Mouse (Mus musculus) heart, postnatal 4 days (tissue): ENCODE data around the gene Snrnp27. TPM values are rescaled to one million over a fixed set of nuclear protein-coding genes. Genes with fewer than 3 reads are reported as not detected.

Experiments
- DNase-seq: peaks from one replicate; pipeline ENCODE4 v3.0.0; 2021
- total RNA-seq, 2 experiments: library from RNA; stranded (reverse); gene quantifications; 2 replicates each; pipeline ENCODE4 v1.2.3; 2021

Gene Snrnp27
- 10 to 100 TPM; 44.7 to 47.0 TPM for total RNA-seq

DNA sequence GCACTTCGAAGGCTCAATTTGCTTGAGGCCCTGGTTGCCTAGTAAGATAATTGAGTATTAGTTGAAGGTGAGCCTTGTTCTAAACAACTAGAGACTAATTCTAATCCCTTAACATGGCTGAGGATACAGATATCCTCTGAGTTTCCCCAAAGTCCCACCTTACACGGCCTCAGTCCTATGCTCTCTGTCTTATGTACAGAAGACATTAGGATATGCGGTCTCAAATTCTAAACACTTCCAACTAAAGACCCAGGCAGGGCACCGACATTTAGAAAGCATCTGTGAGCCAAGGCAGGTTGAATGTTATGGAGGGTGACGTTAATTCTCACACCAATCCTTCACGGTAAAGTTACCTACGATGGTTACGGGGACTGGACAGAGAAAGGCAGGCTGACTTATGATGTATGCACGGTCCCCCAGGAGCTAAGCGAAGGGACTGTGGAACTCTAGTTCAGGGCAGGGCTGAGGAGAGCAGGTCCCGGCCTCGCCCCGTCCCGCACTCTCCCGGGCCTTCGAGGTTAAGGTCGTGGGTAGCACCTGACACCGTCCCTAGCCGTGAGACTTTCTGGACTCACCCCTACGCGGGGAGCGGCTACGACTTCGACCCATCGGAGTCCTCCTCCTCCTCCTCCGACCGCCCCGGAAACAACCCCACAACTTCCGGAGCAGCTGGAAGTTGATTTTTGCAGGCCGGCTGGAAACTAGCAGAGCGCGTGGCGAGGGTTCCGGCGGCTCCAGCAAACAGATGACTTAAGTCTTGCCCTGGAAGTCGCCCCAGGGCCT lies at the start of gene Snrnp27:
TSS of gene Snrnp27 (minus strand) at position 651 of the 783 bp plus-strand sequence.
- peak; percentile 95 for DNase-seq

DNA sequence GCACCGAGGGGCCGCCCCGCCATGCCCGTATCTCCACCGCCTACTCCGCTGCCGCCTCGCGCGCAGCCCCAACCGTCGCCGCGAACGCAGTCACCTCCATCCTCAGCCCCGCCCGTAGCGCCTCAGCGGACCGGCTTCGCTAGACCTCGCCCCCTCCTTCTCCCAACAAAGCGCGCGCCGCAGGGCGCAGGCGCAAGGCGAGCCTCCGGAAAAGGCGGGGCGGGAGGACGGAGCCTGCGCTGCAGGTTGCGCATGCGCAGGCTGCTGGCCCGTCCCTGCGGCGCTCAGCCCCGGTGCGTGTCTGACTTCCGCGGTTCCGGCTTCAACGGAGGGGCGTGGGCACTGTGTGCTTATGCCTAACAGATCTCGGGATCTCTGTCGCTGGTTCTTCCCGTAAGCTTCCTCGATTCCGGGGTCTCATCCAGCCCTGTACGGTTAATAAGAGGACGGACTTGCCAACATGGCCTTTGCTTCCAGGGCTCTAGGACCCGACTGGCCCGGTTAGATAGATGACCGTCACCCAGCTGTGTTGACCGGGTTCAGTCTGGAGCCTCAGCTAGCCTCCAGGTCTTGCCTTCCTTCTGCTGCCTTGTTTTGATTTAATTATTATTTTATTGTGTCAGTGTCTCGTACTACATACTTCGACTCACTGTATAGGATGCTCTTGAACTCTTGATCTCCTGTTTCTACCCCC lies 49.0 kb upstream of the Snrnp27 start, which contains the start of gene Gmcl1:
TSS of gene Gmcl1 (minus strand) at position 201 of the 694 bp plus-strand sequence.
- peak; percentile 96 for DNase-seq

- DNase-seq = peak; percentile 42
Observed at GRCm38 (mm10) chr6:86732276-86733173, 48.2 kb upstream of the Snrnp27 start.

DNA sequence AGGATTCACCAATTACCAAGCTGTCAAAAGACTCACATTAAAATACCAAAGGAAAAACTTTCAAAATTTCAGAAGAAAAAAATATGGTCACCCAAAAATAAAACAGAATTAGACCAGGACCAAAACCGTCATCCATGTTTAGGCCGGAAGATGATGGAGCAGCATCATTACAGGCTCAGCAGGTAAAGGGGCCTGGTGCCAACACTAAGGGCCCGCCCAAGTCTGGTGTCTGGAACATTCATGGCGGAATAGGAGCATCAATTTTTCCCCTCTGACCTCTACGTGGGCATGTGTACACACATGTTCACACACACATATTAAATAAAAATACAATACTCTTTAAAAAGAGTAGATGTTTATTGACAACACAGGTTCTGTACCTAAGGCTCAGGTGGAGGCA lies 44.4 kb upstream of the Snrnp27 start:
- DNase-seq = no peak

GRCm38 (mm10) chr6:86721977-86722376 lies 37.7 kb upstream of the Snrnp27 start:
- no peak for DNase-seq

- DNase-seq = no peak
Observed at GRCm38 (mm10) chr6:86708072-86708774, 23.9 kb upstream of the Snrnp27 start.

- no peak for DNase-seq
Observed at GRCm38 (mm10) chr6:86702577-86702976, 18.3 kb upstream of the Snrnp27 start.

DNA sequence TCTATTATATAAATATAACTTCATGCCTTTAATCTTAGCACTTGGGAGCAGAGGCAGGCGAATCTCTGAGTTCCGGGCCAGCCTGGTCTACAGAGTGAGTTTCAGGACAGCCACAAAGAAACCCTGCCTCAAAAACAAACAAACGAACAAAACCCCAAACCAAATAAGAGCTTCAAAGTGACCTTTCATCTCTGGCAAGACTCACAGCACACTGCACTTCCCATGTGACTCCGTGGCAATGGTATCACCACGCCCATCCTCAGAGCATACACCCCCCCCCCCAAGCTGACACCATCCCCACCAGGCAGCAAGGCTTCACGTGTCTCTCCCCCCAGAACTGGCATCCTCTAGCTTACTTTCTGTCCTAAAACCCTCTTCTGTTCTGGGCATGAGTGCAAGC lies 13.6 kb upstream of the Snrnp27 start:
- no peak for DNase-seq

DNA sequence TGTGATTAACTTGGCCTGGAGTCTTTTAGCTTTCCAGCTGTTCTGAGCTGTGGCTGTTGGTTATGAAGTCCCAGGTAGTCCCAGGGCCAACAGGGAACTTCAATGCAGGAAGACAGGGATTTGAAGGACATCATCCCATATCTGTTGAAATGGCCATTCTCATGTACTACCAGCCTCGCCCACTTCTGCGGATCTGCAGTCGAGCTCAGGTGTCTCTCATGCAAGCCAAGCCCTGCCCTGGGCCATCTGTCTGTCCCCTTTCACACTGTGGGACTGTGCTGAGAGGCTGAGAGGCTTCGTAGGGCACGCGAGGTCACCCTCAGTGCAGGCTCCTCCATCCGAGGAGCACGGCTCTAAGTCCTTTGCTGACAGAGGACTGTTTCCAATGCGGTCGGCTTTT lies 11.9 kb upstream of the Snrnp27 start:
- DNase-seq = no peak

DNA sequence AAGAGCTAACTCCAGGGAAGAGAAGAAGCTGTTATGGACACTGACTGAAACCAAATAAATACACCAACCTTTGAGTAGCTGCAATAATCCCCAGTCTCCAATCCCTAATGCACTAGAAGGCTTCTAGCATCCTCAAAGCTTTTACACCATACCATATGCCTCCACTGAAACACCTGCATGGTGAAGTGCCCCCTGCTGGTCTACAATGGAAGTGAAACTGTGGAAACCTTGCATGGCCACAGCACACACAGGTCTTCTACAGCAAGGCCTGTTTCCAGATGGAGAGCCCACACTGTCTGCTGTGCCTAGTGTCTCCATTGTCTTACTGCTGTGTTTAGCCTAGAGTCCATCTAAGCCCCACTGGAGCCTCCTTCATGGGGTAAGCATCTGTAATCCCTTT lies 10.1 kb upstream of the Snrnp27 start:
- DNase-seq = peak; percentile 64

GRCm38 (mm10) chr6:86689671-86690070 lies 5.3 kb upstream of the Snrnp27 start:
- no peak for DNase-seq

DNA sequence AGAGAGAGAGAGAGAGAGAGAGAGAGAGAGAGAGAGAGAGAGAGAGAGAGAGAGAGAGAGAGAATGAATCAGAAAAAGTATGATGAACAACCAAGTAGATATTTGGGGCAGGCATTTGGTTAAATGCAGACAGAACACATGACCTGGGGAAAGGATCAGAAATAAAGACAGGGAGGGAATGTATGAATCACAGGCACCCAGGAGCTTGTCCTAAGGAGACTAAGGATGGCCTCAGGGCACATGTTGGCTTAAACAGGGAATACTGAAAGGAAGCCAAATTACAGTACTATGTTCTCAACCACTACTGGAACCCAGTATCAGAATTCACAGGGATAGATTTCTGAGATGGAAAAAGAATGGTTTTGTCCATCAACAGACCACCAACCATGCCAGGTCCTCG lies 2.6 kb upstream of the Snrnp27 start:
- no peak for DNase-seq

DNA sequence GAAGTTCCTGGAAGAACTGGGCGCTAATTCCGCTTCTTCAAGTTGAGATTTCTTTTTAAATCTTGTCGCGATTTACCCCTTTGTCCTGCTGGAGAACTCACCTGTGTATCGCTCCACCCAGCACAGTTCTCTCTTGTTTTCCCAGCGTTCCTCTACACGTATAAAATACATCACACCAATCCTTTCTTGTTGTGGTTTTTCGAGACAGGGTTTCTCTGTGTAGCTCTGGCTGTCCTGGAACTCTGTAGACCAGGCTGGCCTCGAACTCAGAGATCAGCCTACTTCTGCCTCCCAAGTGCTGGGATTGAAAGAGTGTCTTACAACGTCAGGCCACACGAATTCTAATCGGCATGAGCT lies 311 bp upstream of the Snrnp27 start:
- DNase-seq = no peak

DNA sequence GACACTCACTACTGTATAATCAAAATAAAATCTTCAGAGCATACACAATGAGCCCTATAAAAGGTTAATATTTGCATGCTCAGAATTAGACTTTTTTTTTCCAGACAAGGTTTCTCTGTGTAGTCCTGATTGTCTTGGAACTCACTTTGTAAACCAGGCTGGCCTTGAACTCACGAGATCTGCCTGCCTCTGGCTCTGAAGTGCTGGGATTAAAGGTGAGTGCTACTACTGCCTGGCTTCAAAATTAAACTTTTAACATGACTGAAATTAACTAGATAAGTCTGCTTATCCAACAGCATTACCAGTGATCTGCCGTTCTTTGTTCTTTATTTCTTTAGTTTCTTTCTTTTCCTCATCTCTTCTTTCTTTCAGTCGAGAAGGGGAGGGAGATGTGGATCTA lies 3.0 kb downstream of the Snrnp27 start:
- DNase-seq = no peak

DNA sequence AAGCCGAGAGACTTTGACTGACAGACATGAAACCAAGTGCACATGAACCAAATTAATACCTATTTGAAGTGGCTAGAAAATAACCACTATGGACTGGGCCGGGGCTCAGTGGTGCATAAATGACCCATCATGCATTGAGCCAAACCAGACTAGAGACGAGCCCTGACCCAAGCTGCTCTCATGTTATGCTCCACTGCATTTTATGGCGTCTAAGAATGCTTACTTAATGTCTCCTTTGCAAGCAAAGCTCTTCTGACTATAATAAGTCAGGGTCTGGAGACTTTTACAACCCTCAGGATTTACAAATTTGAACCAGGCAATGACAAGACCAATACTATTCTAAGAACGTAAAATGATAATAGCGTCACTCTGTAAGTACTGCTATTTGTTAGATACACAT lies 6.0 kb downstream of the Snrnp27 start:
- no peak for DNase-seq

DNA sequence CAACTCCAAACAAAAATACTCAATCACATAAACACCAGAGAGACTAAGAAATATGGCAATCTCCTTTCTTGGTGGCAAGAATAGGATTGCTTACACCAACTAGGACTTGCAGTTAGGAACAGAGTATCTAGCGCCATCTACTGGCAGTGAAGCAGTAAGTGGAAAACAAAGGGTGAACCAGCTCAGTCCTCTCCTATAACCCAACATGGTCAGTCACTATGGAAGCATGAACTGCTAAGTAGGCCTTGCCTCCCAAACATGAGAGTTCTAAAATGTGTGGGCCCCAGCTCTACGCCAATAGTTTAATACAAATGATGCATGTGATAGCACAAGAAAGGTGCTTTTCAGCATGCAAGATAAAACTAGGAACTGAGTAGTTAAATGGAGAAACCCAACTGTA lies 13.4 kb downstream of the Snrnp27 start:
- peak; percentile 60 for DNase-seq

GRCm38 (mm10) chr6:86669240-86669727 lies 15.0 kb downstream of the Snrnp27 start:
- DNase-seq = peak; percentile 100

DNA sequence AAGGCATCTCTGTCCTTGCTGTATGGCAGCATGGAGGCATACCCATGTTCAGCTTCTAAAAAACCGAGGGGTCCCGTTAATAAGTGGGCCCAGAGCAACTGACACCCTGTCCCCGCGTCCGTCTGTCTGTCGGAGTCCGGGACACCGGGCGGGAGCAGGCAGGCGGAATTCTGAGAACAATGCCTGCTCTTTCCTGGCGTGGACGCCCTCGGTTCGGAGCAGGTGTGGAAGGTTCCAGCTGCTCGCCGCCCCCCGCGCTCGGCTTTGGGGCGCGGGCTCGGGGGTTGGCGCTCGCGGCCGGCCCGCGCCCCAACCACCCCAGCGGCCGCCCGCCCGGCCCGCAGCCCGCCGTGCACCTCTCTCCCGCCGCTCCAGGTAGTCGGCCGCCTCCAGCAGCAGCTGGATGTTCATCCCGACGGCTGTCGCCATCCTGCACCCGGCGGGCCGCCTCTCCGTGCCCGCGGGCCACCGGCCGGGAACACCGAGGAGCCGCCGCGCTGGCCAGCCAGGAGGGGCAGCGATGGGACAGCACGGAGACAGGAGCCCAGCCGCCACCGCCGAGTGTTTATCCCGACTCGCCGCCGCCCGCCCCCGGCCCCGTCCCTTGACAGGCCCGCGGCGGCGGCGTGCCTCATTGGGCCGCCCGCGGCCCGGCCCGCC lies 15.6 kb downstream of the Snrnp27 start, which contains the start of gene Mxd1:
TSS of gene Mxd1 (minus strand) at position 582 of the 660 bp plus-strand sequence.
- DNase-seq = no peak

- DNase-seq = no peak
Observed at GRCm38 (mm10) chr6:86667061-86667460, 17.3 kb downstream of the Snrnp27 start.

DNA sequence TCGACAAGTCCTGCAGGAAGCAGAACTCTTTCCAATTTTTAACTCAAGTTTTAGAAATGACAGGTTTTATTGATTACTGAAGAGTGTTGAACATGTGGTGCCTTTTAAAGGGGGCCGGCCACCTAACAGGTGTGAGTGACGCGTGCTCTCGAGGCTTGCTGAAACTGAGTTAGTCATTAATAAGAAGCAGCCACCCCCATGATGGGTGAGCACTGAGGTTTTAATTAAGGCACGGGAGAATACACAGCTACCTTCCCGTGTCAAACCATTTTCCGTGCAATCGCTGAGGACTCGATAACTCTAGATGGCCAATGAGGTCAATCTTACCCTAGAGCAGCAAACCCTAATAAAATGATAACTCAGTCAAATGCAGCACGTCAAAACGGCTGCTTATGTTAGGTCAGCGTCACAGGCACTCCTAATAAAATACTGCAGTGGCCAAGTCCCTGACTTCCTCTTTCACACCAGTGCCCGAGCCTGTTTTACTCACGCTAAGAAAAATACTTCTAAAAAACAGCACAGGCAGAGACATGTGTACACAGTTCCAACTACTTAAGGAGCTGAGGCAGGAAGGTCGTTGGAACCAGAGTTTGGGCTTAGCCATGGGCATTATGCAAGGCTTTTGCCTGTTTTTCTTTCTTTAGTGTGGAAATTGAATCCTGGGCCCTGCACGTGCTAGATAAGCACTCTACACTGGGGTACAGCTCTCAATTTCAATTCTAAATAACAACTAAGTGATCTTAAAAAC lies 18.6 kb downstream of the Snrnp27 start:
- DNase-seq = no peak

DNA sequence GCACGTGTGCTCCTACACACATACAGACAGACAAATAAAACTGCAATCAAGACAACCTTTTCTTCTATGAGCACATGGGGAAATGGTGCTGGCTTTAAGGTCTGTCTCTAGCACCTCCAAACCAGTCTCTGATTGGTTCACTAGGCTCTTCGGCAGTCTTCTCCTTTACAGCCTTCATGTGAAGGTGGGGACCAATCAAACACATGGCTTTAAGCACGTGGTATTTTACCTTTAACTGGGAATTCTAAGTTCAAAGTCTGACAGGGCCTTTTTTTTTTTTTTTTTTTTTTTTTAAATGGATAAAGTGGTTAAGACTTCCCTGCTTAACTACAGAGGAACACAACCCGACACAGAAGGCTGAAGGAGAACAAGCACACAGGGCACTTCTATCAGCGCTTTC lies 19.2 kb downstream of the Snrnp27 start:
- DNase-seq = no peak
